Comparison of ENCODE assay signal across 17 mouse cellular contexts in the genomic region with DNA sequence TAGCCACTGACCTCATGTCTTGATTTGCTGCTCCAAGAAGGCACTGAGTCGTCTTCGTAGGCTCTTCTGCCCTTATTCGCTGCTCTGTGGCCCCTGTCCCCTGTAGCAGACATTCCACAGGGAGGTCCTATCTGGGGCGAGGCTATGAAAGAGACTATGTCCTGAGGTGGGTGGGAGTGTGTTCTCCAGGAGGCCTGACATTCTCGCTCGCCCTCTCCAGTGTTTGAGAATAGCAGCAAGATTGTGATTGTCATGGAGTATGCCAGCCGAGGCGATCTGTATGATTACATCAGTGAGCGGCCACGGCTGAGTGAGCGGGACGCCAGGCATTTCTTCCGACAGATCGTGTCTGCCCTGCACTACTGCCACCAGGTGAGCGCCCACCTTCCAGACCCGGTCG. TPM values are rescaled to one million over a fixed set of nuclear protein-coding genes. Genes with fewer than 3 reads are reported as not detected.
DNase-seq lines count a peak whose midpoint lies in the region; ATAC-seq and TF ChIP-seq lines count a peak whose summit lies in the region.
"Had no signal": no experiment of that assay in that cellular context is flagged by ENCODE, and none has a peak within 500 bp of the region (broad histone marks: within the 10 kb centered on the region; RNA-seq: fewer than 3 reads in every experiment).

No protein-coding gene starts in this region.

- no peak overlapping the region for H3K4me2 ChIP-seq in hindbrain, postnatal 0 days (ENCODE audit: low read depth, low read length)
- H3K4me2 ChIP-seq in neural tube, embryonic 12.5 days (replicated peaks): no peak overlapping the region
- no peak overlapping the region for H3K4me2 ChIP-seq in hindbrain, embryonic 14.5 days (replicated peaks)
- H3K4me2 ChIP-seq in neural tube, embryonic 15.5 days: no peak overlapping the region
- H3K4me2 ChIP-seq: embryonic facial prominence, embryonic 15.5 days; liver, embryonic 15.5 days had no signal

- TF ChIP-seq CTCF in hindbrain, postnatal 0 days (IDR thresholded peaks at IDR 0.05; ENCODE audit: low read depth): no peak

- peak overlapping the region; percentile 95 for H3K27ac ChIP-seq in hindbrain, embryonic 10.5 days
- no peak overlapping the region for H3K27ac ChIP-seq in hindbrain, postnatal 0 days
- H3K27ac ChIP-seq in neural tube, embryonic 12.5 days: 0 out of 2 replicates have a peak overlapping the region, but pooled peaks have one; percentile 27
- H3K27ac ChIP-seq in hindbrain, embryonic 14.5 days: peak overlapping the region; percentile 48; the same call in 1 of the 2 replicates
- H3K27ac ChIP-seq in neural tube, embryonic 15.5 days (replicated peaks): peak overlapping the region; percentile 48
- H3K27ac ChIP-seq: embryonic facial prominence, embryonic 15.5 days; kidney, postnatal 0 days; liver, embryonic 15.5 days had no signal

- H3K36me3 ChIP-seq in hindbrain, embryonic 10.5 days: peaks cover 86% of the 10 kb centered on the region
- H3K36me3 ChIP-seq in hindbrain, postnatal 0 days (ENCODE audit: insufficient read depth, low read length): peaks cover 4% of the 10 kb centered on the region; the same call in 1 of the 2 replicates
- H3K36me3 ChIP-seq in neural tube, embryonic 12.5 days: peaks cover 57% of the 10 kb centered on the region
- H3K36me3 ChIP-seq in hindbrain, embryonic 14.5 days (replicated peaks; ENCODE audit: control insufficient read depth, insufficient read depth): peaks cover 29% of the 10 kb centered on the region
- H3K36me3 ChIP-seq in neural tube, embryonic 15.5 days: peaks cover 10% of the 10 kb centered on the region
- H3K36me3 ChIP-seq: embryonic facial prominence, embryonic 15.5 days had no signal

- H3K4me1 ChIP-seq in hindbrain, embryonic 10.5 days (replicated peaks): peaks cover 97% of the 10 kb centered on the region
- H3K4me1 ChIP-seq in hindbrain, postnatal 0 days (ENCODE audit: insufficient read depth, low read length): peaks cover 9% of the 10 kb centered on the region
- H3K4me1 ChIP-seq in neural tube, embryonic 12.5 days: peaks cover 63% of the 10 kb centered on the region
- H3K4me1 ChIP-seq in hindbrain, embryonic 14.5 days (replicated peaks; ENCODE audit: control insufficient read depth, insufficient read depth, low read length): peaks cover 44% of the 10 kb centered on the region
- H3K4me1 ChIP-seq in neural tube, embryonic 15.5 days: peaks cover 27% of the 10 kb centered on the region

- H3K9ac ChIP-seq in hindbrain, postnatal 0 days (replicated peaks; ENCODE audit: low read length): no peak overlapping the region
- H3K9ac ChIP-seq in neural tube, embryonic 12.5 days: no peak overlapping the region
- no peak overlapping the region for H3K9ac ChIP-seq in hindbrain, embryonic 14.5 days
- H3K9ac ChIP-seq in neural tube, embryonic 15.5 days (replicated peaks): no peak overlapping the region
- H3K9ac ChIP-seq: embryonic facial prominence, embryonic 15.5 days; liver, embryonic 15.5 days had no signal

- ATAC-seq in hindbrain, postnatal 0 days: no peak
- ATAC-seq in neural tube, embryonic 12.5 days (ENCODE audit: low FRiP score, low read depth): no peak
- no peak for ATAC-seq in hindbrain, embryonic 14.5 days (ENCODE audit: low FRiP score)
- ATAC-seq in neural tube, embryonic 15.5 days (ENCODE audit: low FRiP score): no peak

- H3K27me3 ChIP-seq in hindbrain, embryonic 10.5 days (ENCODE audit: insufficient read depth, poor library complexity, severe bottlenecking): no peaks in the 10 kb centered on the region
- H3K27me3 ChIP-seq in hindbrain, postnatal 0 days (ENCODE audit: insufficient read depth, low read length): no peaks in the 10 kb centered on the region
- no peaks in the 10 kb centered on the region for H3K27me3 ChIP-seq in neural tube, embryonic 12.5 days (replicated peaks)
- H3K27me3 ChIP-seq in hindbrain, embryonic 14.5 days (ENCODE audit: control insufficient read depth, insufficient read depth, low read length): no peaks in the 10 kb centered on the region
- H3K27me3 ChIP-seq in neural tube, embryonic 15.5 days (replicated peaks): no peaks in the 10 kb centered on the region
- H3K27me3 ChIP-seq: embryonic facial prominence, embryonic 15.5 days; liver, embryonic 15.5 days had no signal

- no peak overlapping the region for H3K4me3 ChIP-seq in hindbrain, embryonic 10.5 days
- H3K4me3 ChIP-seq in hindbrain, postnatal 0 days (ENCODE audit: low read length): no peak overlapping the region
- no peak overlapping the region for H3K4me3 ChIP-seq in neural tube, embryonic 12.5 days
- H3K4me3 ChIP-seq in hindbrain, embryonic 14.5 days (replicated peaks; ENCODE audit: low read length): no peak overlapping the region
- H3K4me3 ChIP-seq in neural tube, embryonic 15.5 days (replicated peaks): no peak overlapping the region
- H3K4me3 ChIP-seq: embryonic facial prominence, embryonic 15.5 days; liver, embryonic 15.5 days had no signal

- no peaks in the 10 kb centered on the region for H3K9me3 ChIP-seq in hindbrain, embryonic 10.5 days
- no peaks in the 10 kb centered on the region for H3K9me3 ChIP-seq in hindbrain, postnatal 0 days (ENCODE audit: low read length)
- no peaks in the 10 kb centered on the region for H3K9me3 ChIP-seq in neural tube, embryonic 12.5 days
- H3K9me3 ChIP-seq in hindbrain, embryonic 14.5 days (ENCODE audit: control insufficient read depth, low read length): no peaks in the 10 kb centered on the region
- H3K9me3 ChIP-seq in neural tube, embryonic 15.5 days (replicated peaks): no peaks in the 10 kb centered on the region
- H3K9me3 ChIP-seq: embryonic facial prominence, embryonic 15.5 days; liver, embryonic 15.5 days had no signal

- WGBS in hindbrain, embryonic 10.5 days: 86% methylated on average over 17 of the region's 17 CpGs
- WGBS in hindbrain, postnatal 0 days: 63% methylated on average over 17 of the region's 17 CpGs
- 87% methylated on average over 17 of the region's 17 CpGs for WGBS in neural tube, embryonic 12.5 days
- 75% methylated on average over 17 of the region's 17 CpGs for WGBS in hindbrain, embryonic 14.5 days
- 81% methylated on average over 17 of the region's 17 CpGs for WGBS in neural tube, embryonic 15.5 days

- no peak for DNase-seq in hindbrain, embryonic 10.5 days (ENCODE audit: low spot score)
- no peak for DNase-seq in hindbrain, postnatal 0 days (ENCODE audit: low spot score)
- DNase-seq in neural tube, embryonic 10.5 days (ENCODE audit: extremely low spot score, low spot score): no peak
- no peak for DNase-seq in hindbrain, embryonic 14.5 days (ENCODE audit: low spot score)
- no peak for DNase-seq in cerebellum, postnatal 10 days
- DNase-seq in gastrocnemius, adult 8-10 months (ENCODE audit: low spot score in 2 of 2): no peak
- DNase-seq: adrenal gland, postnatal 36 days; lung, postnatal 4 days; thymus, postnatal 36 days had no signal

RNA-seq across cellular contexts. Expression of a gene that starts 11.6 kb away (rescaled TPM):
- polyA plus RNA-seq in hindbrain, embryonic 10.5 days (2016; fragmentation: Nextera tagmentation; extraction: Ambion mirVana): 42.3 and 44.4 TPM in 2 replicates
- total RNA-seq in hindbrain, postnatal 0 days (2014; rRNA removed): 6.2 and 7.7 TPM in 2 replicates
- polyA plus RNA-seq in hindbrain, postnatal 0 days (2015; fragmentation: Nextera tagmentation; extraction: Ambion mirVana): 7.4 and 7.9 TPM in 2 replicates
- 21.8 and 22.8 TPM in 2 replicates for polyA plus RNA-seq in neural tube, embryonic 12.5 days (2016; fragmentation: Nextera tagmentation; extraction: Ambion mirVana)
- polyA plus RNA-seq in hindbrain, embryonic 14.5 days (2014; fragmentation: Nextera tagmentation; extraction: Ambion mirVana): 10.7 and 14.0 TPM in 2 replicates
- 6.6 and 7.1 TPM in 2 replicates for polyA plus RNA-seq in neural tube, embryonic 15.5 days (2015; fragmentation: Nextera tagmentation; extraction: Ambion mirVana)
- total RNA-seq in gastrocnemius, adult 8-10 months (2022): under 1 TPM; 0.45 to 0.94 (median 0.52) TPM

RNA-seq across cellular contexts. Expression of a gene that starts 29.1 kb away (rescaled TPM):
- polyA plus RNA-seq in hindbrain, embryonic 10.5 days (2016; fragmentation: Nextera tagmentation; extraction: Ambion mirVana): 1.0 and 3.5 TPM in 2 replicates
- total RNA-seq in hindbrain, postnatal 0 days (2014; rRNA removed): 23.0 and 26.0 TPM in 2 replicates
- polyA plus RNA-seq in hindbrain, postnatal 0 days (2015; fragmentation: Nextera tagmentation; extraction: Ambion mirVana): 11.2 and 11.7 TPM in 2 replicates
- polyA plus RNA-seq in neural tube, embryonic 12.5 days (2016; fragmentation: Nextera tagmentation; extraction: Ambion mirVana): 3.3 and 4.0 TPM in 2 replicates
- polyA plus RNA-seq in hindbrain, embryonic 14.5 days (2014; fragmentation: Nextera tagmentation; extraction: Ambion mirVana): 8.5 and 10.4 TPM in 2 replicates
- polyA plus RNA-seq in neural tube, embryonic 15.5 days (2015; fragmentation: Nextera tagmentation; extraction: Ambion mirVana): 7.5 TPM in 2 replicates
- total RNA-seq in gastrocnemius, adult 8-10 months (2022): under 1 TPM; 0.07 to 0.32 (median 0.17) TPM
- total RNA-seq: hematopoietic stem cell, adult 5-6 weeks; MEL had no signal
- polyA plus RNA-seq: stomach, embryonic 14.5 days had no signal
